Mouse (Mus musculus): Measurements from ENCODE around the gene Dock3.

DNA sequence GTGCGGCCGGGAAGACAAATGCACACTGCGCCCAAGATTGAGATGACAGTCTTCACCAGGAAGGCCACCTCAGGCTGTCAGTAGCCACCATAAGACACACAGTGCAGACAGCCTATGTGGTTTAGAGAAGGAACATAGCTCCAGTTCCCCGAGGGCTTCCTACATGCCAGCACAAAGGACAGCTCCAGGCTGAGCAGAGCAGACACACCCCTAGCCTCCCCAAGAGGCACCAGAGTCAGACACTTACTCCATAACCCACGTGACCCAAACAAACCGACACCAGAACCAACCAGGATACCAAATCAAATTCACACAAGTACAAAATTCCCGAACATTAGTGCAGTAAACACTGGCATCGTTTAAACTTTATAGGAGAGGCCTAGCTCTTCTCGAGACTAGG, 342.4 kb downstream of the Dock3 start:
- TF ChIP-seq CTCF (IDR thresholded peaks at IDR 0.05; ENCODE audit: extremely low read depth, insufficient read depth, low read length), result no peak
- no peak for TF ChIP-seq POLR2A (IDR thresholded peaks at IDR 0.05; ENCODE audit: extremely low read depth, insufficient read depth, low read length)
